Mouse (Mus musculus) embryonic facial prominence, embryonic 14.5 days (tissue): ENCODE results near the gene Ccdc187. TPM values are rescaled to one million over a fixed set of nuclear protein-coding genes. Genes with fewer than 3 reads are reported as not detected.

Experiments used
- ATAC-seq: fragments of 200-750 bp; cut with Nextera tagmentation; 2 replicates; pipeline ENCODE4 v1.8.0; 2017; ENCODE audit warnings: low read depth, moderate number of reproducible peaks, moderate TSS enrichment
- DNase-seq: peaks from one replicate; pipeline ENCODE4 v3.0.0-alpha.2; 2015; ENCODE audit warnings: low spot score
- H3K27ac ChIP-seq: fragments of 300-500 bp; sonication (generic); replicated peaks from 2 replicates; pipeline ENCODE4 v1.5.1; 2014; ENCODE audit warnings: low read depth, mild to moderate bottlenecking, low read length, moderate library complexity
- H3K27me3 ChIP-seq: fragments of 300-500 bp; sonication (generic); replicated peaks from 2 replicates; pipeline ENCODE4 v1.6.1; 2014; ENCODE audit warnings: low read length; ENCODE audit not compliant: control insufficient read depth, insufficient read depth
- H3K36me3 ChIP-seq: fragments of 300-500 bp; sonication (generic); 2 replicates; pipeline ENCODE4 v1.6.1; 2014; ENCODE audit warnings: low read length, mixed read lengths; ENCODE audit not compliant: control insufficient read depth, insufficient read depth
- H3K4me1 ChIP-seq: fragments of 300-500 bp; sonication (generic); 2 replicates; pipeline ENCODE4 v1.6.1; 2014; ENCODE audit warnings: antibody characterized with exemption, low read length; ENCODE audit not compliant: control insufficient read depth, insufficient read depth
- H3K4me2 ChIP-seq: fragments of 300-500 bp; sonication (generic); 2 replicates; pipeline ENCODE4 v1.6.1; 2014; ENCODE audit warnings: low read depth, mild to moderate bottlenecking, low read length, moderate library complexity, mixed read lengths
- H3K4me3 ChIP-seq: fragments of 300-500 bp; sonication (generic); 2 replicates; pipeline ENCODE4 v1.5.1; 2014; ENCODE audit warnings: low read depth, mild to moderate bottlenecking, low read length
- H3K9ac ChIP-seq: fragments of 300-500 bp; sonication (generic); 2 replicates; pipeline ENCODE4 v1.6.1; 2014; ENCODE audit warnings: low read depth, mild to moderate bottlenecking, low read length, moderate library complexity, mixed read lengths
- H3K9me3 ChIP-seq: fragments of 300-500 bp; sonication (generic); 2 replicates; pipeline ENCODE4 v1.6.1; 2016; ENCODE audit warnings: low read length; ENCODE audit not compliant: control insufficient read depth
- WGBS: fragments of 180-500 bp; shearing (Covaris S2); extraction: QIAGEN DNeasy Blood & Tissue Kit; methylation state at CpG from one replicate; pipeline ENCODE4 v1.1.7; 2014; 5-methylcytosine and 5-hydroxymethylcytosine counted together
- polyA plus RNA-seq: library from polyadenylated mRNA; unstranded; fragments of >200 nt; fragmentation: Nextera tagmentation; extraction: Ambion mirVana; gene quantifications from 2 replicates; pipeline ENCODE4 v1.2.1, GENCODE M21; 2014

The Ccdc187 gene
- polyA plus RNA-seq, 1 experiment from 2014 or later: 0.28 TPM

DNA sequence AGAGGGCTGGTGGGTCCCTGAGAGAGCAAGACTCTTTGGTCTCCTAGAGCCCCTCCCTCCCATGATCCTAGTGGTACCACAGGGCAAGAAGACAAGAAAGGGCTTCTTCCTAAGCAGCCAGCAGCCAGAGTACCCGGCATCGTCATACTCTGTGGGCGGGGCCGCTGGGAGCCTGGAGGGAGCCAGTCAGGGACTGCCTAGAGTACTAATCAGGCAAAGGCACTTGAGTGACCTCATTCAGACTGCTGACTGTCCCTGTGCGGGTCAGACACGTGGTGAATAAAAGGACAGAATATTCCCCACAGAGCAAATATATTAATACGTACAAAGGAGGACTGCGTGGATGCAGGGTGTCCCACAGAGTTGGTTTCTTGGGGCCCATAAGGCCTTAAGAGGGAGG is 35.0 kb upstream of the Ccdc187 start:
- no peak overlapping the region for H3K27ac ChIP-seq
- H3K36me3 ChIP-seq: peaks cover 70% of the 10 kb centered on the region
- ATAC-seq (peak; percentile 42; the same call in 1 of the 2 replicates), DNase-seq (no peak)
- no peak overlapping the region for H3K4me3 ChIP-seq
- no peaks in the 10 kb centered on the region for H3K27me3 ChIP-seq
- H3K9me3 ChIP-seq: no peaks in the 10 kb centered on the region
- WGBS: 60% methylated on average over 8 of the region's 8 CpGs
- H3K4me1 ChIP-seq: no peaks in the 10 kb centered on the region
- H3K4me2 ChIP-seq: no peak overlapping the region
- no peak overlapping the region for H3K9ac ChIP-seq

DNA sequence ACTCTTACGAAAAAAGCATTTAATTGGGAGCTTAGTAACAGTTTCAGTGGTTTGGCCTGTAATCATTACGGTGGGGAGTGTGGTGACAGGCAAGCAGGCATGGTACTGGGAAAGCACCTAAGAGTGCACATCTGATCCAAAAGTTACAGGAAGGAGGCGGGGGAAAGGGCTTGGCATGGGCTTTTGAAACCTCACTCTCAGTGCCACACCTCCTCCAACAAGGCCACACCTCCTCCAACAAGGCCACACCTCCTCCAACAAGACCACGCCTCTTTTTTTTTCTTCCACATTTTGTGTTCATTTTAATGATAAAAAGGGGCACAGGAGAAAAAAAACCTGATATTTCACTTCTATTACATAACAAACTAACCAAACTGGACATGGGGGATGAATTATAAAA is 33.5 kb upstream of the Ccdc187 start:
- ATAC-seq (no peak), DNase-seq (no peak)
- Histone ChIP-seq H3K4me2 (no peak overlapping the region), H3K4me1 (no peaks in the 10 kb centered on the region), H3K4me3 (no peak overlapping the region), H3K27ac (no peak overlapping the region), H3K9me3 (no peaks in the 10 kb centered on the region), H3K9ac (no peak overlapping the region), H3K36me3 (peaks cover 84% of the 10 kb centered on the region), H3K27me3 (no peaks in the 10 kb centered on the region)
- 79% methylated on average over 4 of the region's 4 CpGs for WGBS

DNA sequence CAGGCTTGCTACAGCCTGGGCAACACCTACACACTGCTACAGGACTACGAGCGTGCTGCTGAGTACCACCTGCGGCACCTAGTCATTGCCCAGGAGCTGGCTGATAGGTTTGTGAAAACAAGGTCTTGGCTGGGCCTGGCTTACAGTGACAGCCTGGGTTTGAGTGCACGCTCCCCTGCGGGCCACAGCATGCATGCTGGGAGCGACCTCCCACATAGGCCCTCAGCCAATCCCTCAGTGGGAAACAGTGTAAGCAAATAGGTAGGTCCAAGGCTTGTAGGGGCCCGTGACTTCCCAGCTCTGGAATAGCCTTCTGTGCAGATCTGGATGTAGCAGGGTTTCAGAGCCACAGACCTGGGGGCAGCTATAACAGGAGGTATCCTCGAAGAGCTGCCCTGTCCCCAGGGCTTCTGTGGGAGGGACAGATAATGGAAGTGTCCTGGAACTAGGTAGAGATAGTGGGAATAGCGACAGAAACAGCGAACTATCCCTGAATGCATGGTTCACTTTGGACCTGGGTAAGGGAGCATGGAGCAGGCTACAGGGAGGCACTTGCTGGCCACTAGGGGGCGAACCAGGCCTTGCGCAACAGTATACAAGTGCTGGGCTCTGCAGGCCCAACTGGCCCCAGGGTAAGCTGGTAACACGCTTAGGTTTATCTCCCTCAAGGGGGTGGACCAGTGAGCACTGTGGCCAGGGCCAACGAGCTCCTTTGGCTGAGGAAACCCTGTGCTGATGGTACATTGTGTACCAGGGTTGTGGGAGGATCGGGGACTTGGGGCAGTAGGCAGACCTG is 31.2 kb upstream of the Ccdc187 start:
- 63% methylated on average over 15 of the region's 15 CpGs for WGBS
- Histone ChIP-seq H3K4me1 (no peaks in the 10 kb centered on the region), H3K27me3 (no peaks in the 10 kb centered on the region), H3K4me3 (no peak overlapping the region), H3K9me3 (no peaks in the 10 kb centered on the region), H3K9ac (no peak overlapping the region), H3K4me2 (no peak overlapping the region), H3K27ac (no peak overlapping the region), H3K36me3 (peaks cover 63% of the 10 kb centered on the region)
- ATAC-seq (peak; percentile 83), DNase-seq (peak; percentile 75)

DNA sequence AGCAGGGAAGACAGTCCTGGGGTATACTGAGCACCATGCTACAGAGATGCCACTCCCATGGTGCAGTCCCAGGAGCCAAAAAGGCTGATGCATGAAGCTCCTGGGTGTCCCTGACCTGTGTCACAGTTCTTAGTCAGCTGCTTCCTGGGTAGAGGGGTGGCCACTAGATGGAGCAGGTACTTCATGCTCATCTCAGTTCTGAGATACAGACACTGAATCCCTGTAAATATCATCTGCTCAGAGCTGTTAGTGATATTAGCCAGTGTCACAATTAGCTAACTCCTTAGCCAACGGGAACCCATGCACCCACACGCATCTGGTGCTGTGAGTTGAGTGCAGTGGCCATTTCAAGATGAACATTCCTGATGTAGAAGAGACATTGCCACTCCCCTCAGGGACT is 30.6 kb upstream of the Ccdc187 start:
- H3K9me3 ChIP-seq: no peaks in the 10 kb centered on the region
- no peak overlapping the region for H3K9ac ChIP-seq
- H3K36me3 ChIP-seq: peaks cover 58% of the 10 kb centered on the region
- DNase-seq (no peak), ATAC-seq (no peak)
- no peaks in the 10 kb centered on the region for H3K4me1 ChIP-seq
- H3K27me3 ChIP-seq: no peaks in the 10 kb centered on the region
- no peak overlapping the region for H3K27ac ChIP-seq
- WGBS: 75% methylated on average over 2 of the region's 2 CpGs
- no peak overlapping the region for H3K4me2 ChIP-seq
- H3K4me3 ChIP-seq: no peak overlapping the region

DNA sequence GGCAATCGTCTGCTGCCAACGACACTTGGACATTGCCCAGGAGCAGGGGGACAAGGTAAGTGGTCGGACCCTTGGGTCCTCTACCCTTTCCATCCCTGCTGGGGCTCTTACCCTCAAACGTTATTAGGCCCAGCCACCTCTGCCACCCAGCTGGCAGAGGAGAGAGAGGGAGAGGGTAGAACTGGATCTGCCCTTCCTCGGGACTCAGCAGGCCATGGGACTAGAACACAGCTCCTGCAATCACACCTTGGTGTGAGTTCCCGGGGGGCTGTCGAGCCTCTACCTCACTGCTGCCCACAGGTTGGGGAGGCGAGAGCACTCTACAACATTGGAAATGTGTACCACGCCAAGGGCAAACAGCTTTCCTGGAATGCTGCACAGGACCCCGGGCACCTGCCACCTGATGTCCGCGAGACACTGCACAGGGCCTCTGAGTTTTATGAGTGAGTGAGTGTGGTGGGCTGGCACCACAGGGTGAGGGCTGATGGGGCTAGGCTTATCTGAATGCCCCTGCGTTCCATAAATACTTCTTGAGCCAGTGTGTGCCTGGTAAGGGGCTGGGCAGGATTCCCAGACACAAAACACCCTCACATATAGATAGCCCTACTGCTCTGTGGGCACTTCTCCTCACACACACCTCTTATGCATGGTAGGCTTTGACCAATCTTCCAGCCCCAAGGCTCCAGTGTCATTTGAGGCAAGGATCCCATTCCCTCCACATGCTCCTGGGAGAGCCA is 29.4 kb upstream of the Ccdc187 start:
- Histone ChIP-seq H3K27ac (no peak overlapping the region), H3K9me3 (no peaks in the 10 kb centered on the region), H3K36me3 (peaks cover 53% of the 10 kb centered on the region), H3K4me2 (no peak overlapping the region), H3K4me1 (0 out of 2 replicates have a peak, but pooled peaks cover 4% of the 10 kb centered on the region), H3K9ac (no peak overlapping the region), H3K27me3 (no peaks in the 10 kb centered on the region), H3K4me3 (no peak overlapping the region)
- 88% methylated on average over 12 of the region's 13 CpGs for WGBS
- ATAC-seq (no peak), DNase-seq (no peak)

DNA sequence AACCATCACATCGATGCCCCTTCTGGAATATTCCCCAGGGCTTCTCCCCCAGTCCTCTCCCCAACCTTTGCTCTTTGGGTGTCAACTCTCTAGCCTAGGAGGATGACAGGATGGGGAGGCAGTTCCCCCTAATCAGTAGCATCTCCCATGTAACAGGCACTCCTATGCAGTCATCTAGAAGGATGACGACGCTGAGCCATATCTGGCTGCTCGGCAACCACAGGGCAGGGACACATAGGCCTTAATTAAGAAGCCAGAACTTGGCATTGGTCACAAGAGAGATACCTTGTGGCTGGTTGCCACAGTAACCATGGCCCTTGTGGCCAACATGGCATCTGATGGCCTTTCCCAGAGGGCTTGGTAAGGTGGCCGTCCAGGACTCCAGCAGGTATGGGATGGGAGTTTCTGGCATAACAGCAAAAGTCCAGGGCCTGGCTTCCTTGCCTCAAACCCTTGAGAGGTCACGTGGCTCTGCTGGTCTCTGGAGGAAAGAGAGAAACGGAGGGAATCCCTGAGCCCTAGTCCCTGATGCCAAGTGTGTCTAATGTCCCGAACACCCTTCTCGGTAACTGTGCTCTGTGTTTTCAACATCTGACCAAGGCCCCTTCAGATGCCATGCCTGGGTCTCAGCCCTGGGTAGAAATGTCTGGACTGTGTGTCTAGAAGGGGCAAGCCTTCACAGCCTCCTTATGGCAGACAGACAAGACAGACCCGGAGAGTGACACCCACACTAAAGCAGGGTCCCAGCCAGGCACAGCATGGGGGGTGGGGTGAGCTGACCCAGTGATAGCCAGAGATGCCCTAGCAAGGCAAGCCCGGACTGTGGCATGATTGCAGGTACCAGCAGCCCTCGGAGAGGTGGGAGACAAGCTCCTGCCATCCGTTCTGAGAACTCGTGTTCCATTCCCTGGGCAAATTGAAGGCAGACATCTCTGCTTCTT is 26.2 kb upstream of the Ccdc187 start:
- no peak for ATAC-seq

DNA sequence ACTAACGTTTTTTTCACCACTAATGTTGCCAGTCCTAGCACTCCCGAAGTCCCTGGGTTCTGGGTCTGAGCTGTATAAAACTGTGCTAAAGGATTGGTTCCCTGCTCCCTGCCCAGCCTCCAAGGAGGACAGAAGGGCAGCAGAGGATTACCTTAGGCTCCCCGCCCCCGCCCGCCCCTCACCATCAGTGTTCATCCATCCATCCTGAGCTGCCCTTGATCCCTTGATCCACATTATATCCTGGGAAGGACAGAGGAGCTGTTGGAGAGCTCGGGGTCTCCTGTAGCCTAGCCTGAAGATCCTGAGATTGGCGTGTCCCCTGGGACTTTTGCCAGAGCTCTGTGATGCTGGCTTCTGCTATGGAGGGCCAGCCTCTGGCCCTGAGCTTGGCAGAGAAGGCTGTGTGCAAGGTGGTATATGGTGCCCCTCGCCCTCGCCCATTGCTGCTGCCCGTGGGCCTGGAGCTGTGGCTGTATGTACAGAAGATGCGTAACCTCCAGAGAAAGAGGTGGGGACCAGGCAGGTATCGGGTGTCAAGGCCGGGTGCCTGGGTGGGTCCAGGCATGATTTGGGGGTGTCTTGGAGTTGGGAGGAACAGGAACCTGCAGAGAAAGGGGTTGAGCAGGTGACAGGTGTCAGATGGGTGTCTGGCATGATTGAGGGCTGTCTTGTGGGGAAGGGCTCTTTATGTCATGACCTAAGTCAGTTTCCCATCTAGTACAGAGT is 25.3 kb upstream of the Ccdc187 start:
- peaks cover 31% of the 10 kb centered on the region for H3K4me1 ChIP-seq

More for the DNA sequence above, 26.2 kb upstream of the Ccdc187 start:
- Histone ChIP-seq H3K4me3 (no peak overlapping the region), H3K27me3 (no peaks in the 10 kb centered on the region), H3K27ac (no peak overlapping the region), H3K9me3 (no peaks in the 10 kb centered on the region), H3K4me1 (peaks cover 27% of the 10 kb centered on the region), H3K36me3 (peaks cover 28% of the 10 kb centered on the region), H3K4me2 (no peak overlapping the region), H3K9ac (no peak overlapping the region)
- 83% methylated on average over 14 of the region's 14 CpGs for WGBS
- peak; percentile 31 for DNase-seq

DNA sequence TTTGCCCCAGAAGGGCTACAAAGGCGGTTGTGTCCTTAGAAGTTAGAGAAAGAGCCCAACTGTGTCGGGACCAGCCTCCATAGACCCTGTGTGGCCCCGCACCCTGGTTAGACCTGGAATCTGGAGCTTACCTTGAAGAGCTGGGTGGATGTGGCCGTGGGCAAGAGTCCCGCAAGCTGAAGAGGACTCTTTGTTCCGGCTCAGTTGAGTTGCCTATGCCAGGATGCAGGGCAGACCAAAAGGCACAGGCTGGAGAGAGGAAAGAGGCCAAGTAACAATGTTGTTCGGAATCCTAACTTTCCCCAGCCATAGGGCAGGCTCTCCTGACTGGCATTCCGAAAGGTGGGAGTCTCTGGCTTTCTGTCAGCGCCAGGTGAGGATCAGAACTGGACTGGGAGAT is 24.8 kb upstream of the Ccdc187 start:
- ATAC-seq (no peak), DNase-seq (no peak)
- 78% methylated on average over 9 of the region's 9 CpGs for WGBS
- Histone ChIP-seq H3K27ac (no peak overlapping the region), H3K4me2 (no peak overlapping the region), H3K9ac (no peak overlapping the region), H3K9me3 (no peaks in the 10 kb centered on the region), H3K4me1 (peaks cover 37% of the 10 kb centered on the region), H3K36me3 (peaks cover 14% of the 10 kb centered on the region), H3K4me3 (no peak overlapping the region), H3K27me3 (no peaks in the 10 kb centered on the region)

More for the DNA sequence above, 25.3 kb upstream of the Ccdc187 start:
- DNase-seq (no peak), ATAC-seq (no peak)
- Histone ChIP-seq H3K27me3 (no peaks in the 10 kb centered on the region), H3K36me3 (peaks cover 20% of the 10 kb centered on the region), H3K4me3 (no peak overlapping the region), H3K9ac (no peak overlapping the region), H3K4me2 (no peak overlapping the region), H3K27ac (no peak overlapping the region), H3K9me3 (no peaks in the 10 kb centered on the region)
- WGBS: 88% methylated on average over 13 of the region's 13 CpGs
